Mouse (Mus musculus) liver (tissue): ENCODE data around the gene Pou6f2.

Experiments
- DNase-seq: peaks from one replicate; pipeline ENCODE4 v3.0.0-alpha.2; 2020; ENCODE audit warnings: mixed read lengths

Pou6f2 gene

GRCm38 (mm10) chr13:18397586-18397985, at the start of gene Pou6f2:
TSS of gene Pou6f2 (minus strand) at chr13:18397686.
- no peak for DNase-seq

GRCm38 (mm10) chr13:18439858-18440257, 42.4 kb upstream of the Pou6f2 start:
- no peak for DNase-seq

GRCm38 (mm10) chr13:18387673-18388072, 9.8 kb downstream of the Pou6f2 start:
- no peak for DNase-seq

GRCm38 (mm10) chr13:18363373-18363772, 34.1 kb downstream of the Pou6f2 start:
- DNase-seq = no peak

GRCm38 (mm10) chr13:18344580-18345333, 52.7 kb downstream of the Pou6f2 start:
- DNase-seq = no peak

- no peak for DNase-seq
Observed at GRCm38 (mm10) chr13:18338910-18339501, 58.5 kb downstream of the Pou6f2 start.

GRCm38 (mm10) chr13:18338022-18338421, 59.5 kb downstream of the Pou6f2 start:
- no peak for DNase-seq

- no peak for DNase-seq
Observed at GRCm38 (mm10) chr13:18334035-18334434, 63.5 kb downstream of the Pou6f2 start.

GRCm38 (mm10) chr13:18332596-18332995, 64.9 kb downstream of the Pou6f2 start:
- no peak for DNase-seq

GRCm38 (mm10) chr13:18323980-18324678, 73.4 kb downstream of the Pou6f2 start:
- DNase-seq = no peak

- DNase-seq = no peak
Observed at GRCm38 (mm10) chr13:18323407-18323806, 74.1 kb downstream of the Pou6f2 start.

GRCm38 (mm10) chr13:18312613-18313012, 84.9 kb downstream of the Pou6f2 start:
- DNase-seq = no peak

GRCm38 (mm10) chr13:18309024-18309423, 88.5 kb downstream of the Pou6f2 start:
- DNase-seq = no peak

GRCm38 (mm10) chr13:18306506-18307145, 90.9 kb downstream of the Pou6f2 start:
- no peak for DNase-seq

GRCm38 (mm10) chr13:18299966-18300365, 97.5 kb downstream of the Pou6f2 start:
- no peak for DNase-seq

GRCm38 (mm10) chr13:18293438-18293837, 104.0 kb downstream of the Pou6f2 start:
- no peak for DNase-seq

GRCm38 (mm10) chr13:18290253-18290914, 107.1 kb downstream of the Pou6f2 start:
- DNase-seq = no peak

GRCm38 (mm10) chr13:18287536-18287935, 110.0 kb downstream of the Pou6f2 start:
- DNase-seq = no peak

GRCm38 (mm10) chr13:18282361-18282982, 115.0 kb downstream of the Pou6f2 start:
- DNase-seq = no peak

- no peak for DNase-seq
Observed at GRCm38 (mm10) chr13:18281084-18281483, 116.4 kb downstream of the Pou6f2 start.

- DNase-seq = no peak
Observed at GRCm38 (mm10) chr13:18253131-18253530, 144.4 kb downstream of the Pou6f2 start.

- no peak for DNase-seq
Observed at GRCm38 (mm10) chr13:18218566-18219234, 178.8 kb downstream of the Pou6f2 start.
